Mouse (Mus musculus) adipocyte (in vitro differentiated cells): ENCODE results near the gene Olfr983.
A peak's percentile ranks its signal among the peaks of the same experiment; 100 is the strongest.

Experiments used
- DNase-seq: peaks from one replicate; pipeline ENCODE4 v3.0.0-alpha.2; 2016; ENCODE audit warnings: low spot score

Olfr983 gene

DNA sequence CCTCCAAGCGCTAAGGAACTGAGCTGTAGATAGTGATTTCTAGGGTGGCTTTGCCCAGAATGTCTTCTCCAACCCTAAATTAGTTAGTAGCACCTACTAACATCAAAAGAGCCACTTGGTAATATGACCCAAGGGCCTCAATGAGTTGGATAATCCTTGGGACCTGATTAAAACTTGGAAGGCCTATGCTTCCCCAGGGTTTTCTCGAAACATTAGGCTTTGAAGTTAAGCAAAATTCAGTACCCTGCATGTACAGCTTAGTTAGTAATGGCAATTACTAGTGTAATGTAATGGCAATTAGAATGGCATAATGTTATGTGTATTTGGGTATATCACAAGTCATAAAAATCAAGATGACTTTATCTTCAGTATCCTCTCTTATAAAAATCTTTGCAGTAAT, at the start of gene Olfr983:
TSS of gene Olfr983 (minus strand) at position 101 of the 400 bp plus-strand sequence.
- no peak for DNase-seq

DNA sequence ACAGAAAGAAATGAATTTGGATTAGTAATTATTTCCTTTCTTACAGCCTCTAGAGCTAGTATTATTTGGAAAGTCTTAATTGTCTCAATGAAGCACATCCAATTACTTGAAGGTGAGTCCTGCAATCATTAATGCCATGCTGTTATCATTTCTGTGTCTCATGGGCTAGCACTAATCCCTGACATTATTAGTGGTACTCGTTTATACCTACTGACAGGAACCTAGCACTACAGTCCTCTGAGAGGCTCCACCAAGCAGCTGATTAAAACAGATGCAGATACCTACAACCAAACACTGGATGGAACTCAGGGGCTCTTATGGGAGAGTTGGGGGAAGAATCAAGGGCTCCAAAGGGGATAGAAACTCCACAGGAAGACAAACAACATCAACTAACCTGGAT, 48.1 kb upstream of the Olfr983 start:
- DNase-seq: no peak

DNA sequence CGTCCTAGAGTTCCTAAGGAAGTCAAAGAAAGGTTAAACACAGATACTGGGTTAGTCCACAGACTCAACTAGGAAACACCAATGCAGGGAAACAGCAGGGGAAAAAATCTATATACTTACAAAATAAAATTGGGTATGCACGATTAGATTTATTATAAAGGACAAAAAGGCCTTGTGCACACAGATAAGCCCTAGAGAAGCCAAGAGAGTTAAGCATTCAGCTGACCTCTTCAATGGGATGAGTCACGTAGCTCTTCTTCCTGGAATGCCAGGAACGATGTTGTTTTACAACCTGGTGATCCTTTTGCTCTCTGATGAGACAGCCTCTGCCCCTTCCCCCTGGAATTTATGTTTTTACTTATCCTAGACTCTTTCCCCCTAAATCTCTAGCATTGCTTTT, 46.1 kb upstream of the Olfr983 start:
- DNase-seq: no peak

DNA sequence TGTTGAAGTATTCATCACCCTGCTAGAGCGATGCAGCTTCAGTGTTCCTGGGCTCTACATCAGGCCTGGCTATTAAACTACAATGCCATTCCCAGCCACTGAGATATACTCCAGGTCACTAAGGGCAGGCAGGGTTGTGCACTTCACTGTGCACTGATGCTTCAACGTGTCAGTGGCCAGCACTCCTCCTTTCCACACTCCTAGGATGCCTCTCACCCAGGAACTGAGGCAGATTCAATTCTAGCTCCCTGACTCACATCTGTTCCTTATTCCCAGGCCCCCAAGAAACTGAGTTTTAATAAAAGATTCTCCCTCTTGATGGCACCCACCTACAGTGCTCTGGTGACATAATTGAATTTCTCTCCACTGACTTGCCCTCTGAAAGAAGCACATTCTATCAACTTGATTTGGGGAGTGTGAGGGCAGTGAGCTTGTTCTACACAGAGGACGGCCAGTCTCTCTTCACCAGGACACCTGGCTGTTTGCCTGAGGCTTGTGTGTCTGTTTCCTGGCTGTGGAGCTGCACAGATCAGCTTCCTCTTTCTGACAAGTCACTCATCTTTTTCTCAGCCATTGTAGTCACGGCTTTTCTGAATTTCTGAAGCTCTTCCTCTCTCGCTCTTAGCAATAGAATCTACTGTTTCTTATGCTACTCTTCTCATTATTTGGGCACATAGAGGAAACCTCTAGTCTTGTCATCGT, 43.7 kb upstream of the Olfr983 start:
- no peak for DNase-seq

DNA sequence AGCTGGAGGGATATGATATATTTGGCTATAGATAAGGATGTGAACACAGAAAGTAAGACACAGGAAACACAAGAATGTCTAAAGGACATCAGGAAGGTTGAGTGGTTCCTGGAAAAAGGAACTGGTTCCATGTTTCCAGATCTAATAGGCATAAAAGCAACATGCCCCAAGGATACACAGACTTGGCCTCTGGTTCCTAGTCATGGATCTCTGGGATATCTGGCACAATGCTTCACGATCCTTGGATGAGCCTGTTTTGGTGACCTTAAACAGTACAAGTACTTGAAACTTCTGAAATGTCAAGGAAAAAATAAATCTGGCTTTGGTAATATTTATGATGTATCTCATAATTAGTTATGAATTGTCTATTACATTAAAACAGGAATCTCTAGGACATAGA, 37.2 kb upstream of the Olfr983 start:
- DNase-seq: no peak

DNA sequence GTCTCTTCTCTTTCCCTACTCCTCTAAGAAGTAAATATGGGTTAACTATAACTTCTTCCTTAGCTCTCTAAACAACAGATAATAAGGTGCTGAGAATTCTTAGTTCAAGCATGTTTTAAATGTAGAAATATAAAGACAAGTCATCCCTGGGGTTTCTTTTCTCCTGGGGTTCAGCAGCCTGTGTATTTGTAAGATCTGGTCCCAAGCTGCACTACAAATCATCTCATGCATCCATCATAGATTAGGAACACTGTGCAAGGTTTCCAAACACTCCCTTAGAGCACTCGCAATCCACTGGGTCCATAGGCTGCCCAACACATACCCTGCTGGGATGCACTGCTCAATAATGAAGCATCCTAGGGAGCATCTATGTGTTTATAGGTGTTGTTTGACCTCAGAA, 36.7 kb upstream of the Olfr983 start, which contains the start of gene Olfr985:
TSS of gene Olfr985 (minus strand) at position 101 of the 400 bp plus-strand sequence.
- no peak for DNase-seq

DNA sequence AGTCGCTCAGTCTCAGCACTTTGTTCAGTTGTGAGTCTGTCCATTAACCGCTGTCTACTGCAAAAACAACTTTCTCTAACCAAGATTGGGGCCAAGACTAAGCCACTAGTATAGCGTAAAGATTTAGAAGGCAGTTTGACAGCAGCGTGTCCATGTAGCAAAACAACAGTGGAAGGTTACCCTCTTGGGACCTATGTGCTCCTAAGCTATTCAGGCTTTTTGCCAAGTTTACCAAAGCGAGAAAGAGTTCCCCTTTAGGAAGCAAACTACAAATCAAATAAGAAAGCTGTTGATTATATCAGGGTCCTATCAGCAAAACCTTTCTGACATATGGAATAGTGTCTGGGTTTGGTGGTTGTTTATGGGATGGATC, 23.9 kb upstream of the Olfr983 start:
- no peak for DNase-seq

DNA sequence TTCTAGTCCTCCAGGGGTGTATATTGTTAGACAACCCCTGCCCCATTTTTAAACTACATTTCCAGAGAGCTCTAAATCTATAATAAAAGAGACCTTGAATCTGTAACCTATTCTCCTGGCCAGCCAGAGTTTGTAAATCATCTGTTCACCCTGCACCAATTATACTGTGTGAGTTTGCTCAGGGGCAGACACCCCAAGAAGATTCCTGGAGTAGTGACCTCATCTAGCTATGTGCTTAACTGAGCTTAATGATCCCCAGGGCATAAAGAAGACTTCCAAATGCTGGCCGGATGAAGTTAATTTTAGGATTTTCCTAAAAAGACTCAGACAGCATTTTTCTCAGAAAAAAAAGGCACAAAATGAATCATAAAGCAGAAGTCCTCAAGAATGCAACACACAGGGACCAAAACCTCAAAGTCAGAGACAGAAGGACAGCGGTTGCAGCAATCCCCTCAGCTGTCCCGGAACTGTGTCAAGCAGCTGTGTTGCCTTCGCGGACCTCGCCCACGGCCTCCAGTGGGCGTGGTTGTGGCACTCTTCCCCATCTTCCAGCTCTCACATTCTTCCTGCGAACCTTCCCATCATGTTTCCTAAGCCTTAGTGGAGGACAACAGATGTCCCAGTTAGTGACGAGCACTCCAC, 23.4 kb upstream of the Olfr983 start:
- DNase-seq: peak; percentile 20

DNA sequence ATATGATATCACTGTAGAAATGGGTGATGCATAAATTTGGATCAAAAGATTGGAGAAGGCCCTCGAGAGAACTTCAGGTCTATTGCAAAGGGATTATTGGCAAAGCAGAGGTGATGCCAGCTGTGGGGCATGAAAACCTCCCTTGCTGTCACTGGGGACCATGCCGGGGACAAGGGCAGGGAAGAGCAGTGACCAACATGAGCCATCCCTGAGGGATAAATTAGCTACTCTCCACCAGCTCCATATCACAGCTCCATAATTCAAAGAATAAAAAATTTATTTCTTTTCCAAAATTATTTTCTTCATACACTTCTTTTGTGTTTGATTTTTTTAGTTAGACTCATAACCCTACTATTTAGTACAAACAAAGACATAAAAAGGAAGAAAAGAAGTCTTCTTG, 20.7 kb upstream of the Olfr983 start, which contains the start of gene Olfr984:
TSS of gene Olfr984 (minus strand) at position 101 of the 400 bp plus-strand sequence.
- no peak for DNase-seq

DNA sequence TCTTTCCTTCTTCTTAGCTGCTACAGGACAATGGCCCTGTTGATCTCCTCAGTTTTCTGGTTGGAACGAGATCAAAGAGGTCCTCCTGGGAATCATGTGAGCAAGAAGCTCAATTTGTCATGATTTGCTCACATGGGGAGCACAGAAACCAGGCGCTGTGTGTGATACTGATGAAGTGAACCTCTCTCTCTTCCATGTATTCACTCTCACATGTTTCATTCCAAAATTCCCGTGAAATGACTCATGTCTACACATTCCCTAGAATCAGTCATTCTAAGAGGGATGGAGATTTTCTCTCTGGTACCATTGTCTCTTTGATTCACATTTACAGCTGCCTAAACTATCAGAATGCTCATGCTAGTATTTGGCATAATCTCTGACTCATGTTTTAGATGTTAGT, 1.4 kb upstream of the Olfr983 start:
- no peak for DNase-seq

DNA sequence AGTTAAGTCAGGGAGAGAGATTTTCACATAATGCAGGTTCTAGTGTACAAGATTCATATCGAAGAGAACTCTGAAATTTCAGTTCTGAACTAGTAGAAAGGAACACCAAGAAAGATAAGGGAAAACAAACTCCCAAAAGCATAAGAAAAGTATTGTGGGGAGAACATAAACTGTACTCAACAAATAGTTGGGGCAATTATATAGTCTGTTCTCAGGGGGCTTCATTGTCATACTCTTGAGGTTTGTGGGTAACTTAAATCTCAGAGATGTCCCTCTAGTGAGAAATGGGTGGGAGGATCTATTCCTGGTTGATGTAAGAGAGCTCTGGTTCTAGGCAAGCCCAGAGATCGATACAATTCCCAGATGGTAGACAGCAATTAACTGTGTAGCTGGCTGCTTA, 19.9 kb downstream of the Olfr983 start, which contains the start of gene Olfr982:
TSS of gene Olfr982 (plus strand) at position 301 of the 400 bp plus-strand sequence.
- DNase-seq: no peak

DNA sequence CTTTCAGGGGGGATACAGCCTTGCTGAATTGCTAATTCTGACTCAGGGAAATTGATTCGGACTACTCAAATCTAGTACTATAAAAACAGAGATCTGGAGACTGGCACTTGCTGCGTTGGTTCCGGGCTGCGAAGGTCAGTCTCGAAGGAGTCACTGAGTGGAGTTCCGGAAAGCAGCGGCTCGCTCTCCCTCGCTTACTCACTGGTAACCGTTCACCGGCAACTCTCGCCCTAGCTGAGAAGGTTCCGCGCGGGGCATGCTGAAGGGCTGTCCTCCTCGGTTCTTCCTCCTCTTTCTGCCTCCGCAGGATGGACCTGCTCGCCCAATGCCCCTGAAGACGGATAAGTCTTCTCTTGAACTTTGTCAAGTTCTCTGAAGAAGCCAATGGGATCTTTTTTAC, 43.3 kb downstream of the Olfr983 start:
- no peak for DNase-seq
